In genomic region chr12:116278541-116278940, GRCm38 (mm10) we compare ENCODE assay signal across 1 mouse cellular context.
TF ChIP-seq lines count a peak whose summit lies in the region.

No protein-coding gene starts in this region.

TF ChIP-seq in MEL, 35 proteins besides CTCF, POLR2A, EP300 and RAD21 (continued from another document):
- TF ChIP-seq BHLHE40 (IDR thresholded peaks at IDR 0.05; ENCODE audit: borderline replicate concordance, low read depth, low read length): no peak
- TF ChIP-seq TCF12 (IDR thresholded peaks at IDR 0.05; ENCODE audit: low read depth, low read length): no peak
